Mouse (Mus musculus): ENCODE results near the gene Sgcd.
A peak's percentile ranks its signal among the peaks of the same experiment; 100 is the strongest.
"Not testable (repeated sequence)": the region's sequence is repeated elsewhere in the genome, so short reads cannot be mapped to it uniquely, and the experiment has no call there.

Sgcd gene

GRCm38 (mm10) chr11:47776019-47776418 is 212.8 kb downstream of the Sgcd start:
- no peak for DNase-seq

GRCm38 (mm10) chr11:47765859-47766258 is 222.9 kb downstream of the Sgcd start:
- DNase-seq = peak; percentile 31

DNA sequence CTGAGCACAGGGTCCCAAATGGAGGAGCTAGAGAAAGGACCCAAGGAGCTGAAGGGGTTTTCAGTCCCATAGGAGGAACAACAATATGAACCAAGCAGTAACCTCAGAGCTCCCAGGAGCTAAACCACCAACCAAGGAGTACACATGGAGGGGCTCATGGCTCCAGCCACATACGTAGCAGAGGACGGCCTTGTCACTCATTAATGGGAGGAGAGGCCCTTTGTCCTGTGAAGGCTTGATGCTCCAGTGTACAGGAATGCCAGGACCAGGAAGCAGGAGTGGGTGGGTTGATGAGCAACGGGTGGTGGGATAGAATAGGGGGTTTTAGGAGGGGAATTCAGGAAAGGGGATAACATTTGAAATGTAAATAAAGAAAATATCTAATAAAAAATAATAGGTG is 225.2 kb downstream of the Sgcd start:
- not testable (repeated sequence) for DNase-seq

DNA sequence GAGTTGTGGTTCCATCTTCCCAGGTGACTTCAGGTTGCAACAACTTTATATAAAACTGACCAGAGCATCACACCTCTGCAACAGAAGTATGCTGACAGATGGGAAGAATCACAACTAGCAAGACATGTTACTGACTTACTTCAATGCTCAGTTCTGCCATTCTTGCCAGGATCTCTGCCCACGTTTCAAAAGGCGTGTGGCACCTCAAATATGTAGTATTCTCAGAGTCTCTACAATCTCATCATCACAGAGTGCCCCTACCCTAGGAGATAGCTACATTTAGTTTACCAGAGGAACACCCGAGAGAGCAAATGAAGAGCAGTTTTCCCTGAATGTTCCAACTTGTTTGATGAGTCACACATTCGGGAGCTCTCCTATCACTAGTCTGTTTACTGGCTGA is 229.8 kb downstream of the Sgcd start:
- DNase-seq = no peak

GRCm38 (mm10) chr11:47742806-47743205 is 246.0 kb downstream of the Sgcd start:
- DNase-seq = no peak

DNA sequence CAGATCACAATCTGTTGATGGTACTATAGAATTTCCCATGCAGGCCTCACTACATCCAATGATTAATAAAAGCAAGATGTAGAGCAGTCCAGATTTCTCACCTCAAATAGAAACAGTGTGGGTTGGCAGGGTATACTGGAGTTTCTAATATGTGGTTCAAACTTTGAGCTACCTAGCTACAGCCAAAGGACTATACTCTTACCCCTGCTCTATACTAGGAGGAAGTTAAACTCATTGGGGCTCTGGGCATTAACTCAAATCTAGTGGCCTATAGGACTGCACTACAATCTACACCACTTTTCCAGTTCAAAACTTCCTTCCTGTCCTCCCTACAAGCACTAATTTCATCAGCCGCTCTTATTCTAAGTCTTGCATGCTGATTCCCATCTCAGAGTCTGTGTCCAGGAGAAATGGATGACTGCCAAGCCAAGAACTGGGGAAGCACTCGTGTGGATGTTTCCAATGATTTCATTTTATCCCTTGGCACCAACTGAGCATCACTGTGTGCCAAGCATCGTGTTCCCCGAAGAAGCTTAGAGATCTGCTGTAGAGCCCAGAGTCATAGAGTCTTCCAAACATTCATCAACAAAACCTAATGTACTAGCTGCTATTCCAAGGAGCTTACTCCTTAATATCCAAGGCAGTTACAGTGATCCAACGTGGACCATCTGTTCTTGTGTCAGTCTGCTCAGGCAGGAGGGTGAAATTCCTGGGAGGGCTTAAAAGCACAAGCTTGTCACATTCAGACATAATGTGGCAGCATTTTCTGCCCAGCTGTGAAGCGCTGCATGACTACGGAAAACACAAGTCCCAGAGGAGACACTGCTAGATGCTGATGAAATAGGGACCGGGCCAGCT is 283.6 kb downstream of the Sgcd start:
- peak; percentile 43 for DNase-seq

GRCm38 (mm10) chr11:47695611-47696010 is 293.2 kb downstream of the Sgcd start:
- no peak for DNase-seq

- no peak for DNase-seq
These were observed 330.6 kb downstream of the Sgcd start for GRCm38 (mm10) chr11:47658135-47658534.

- DNase-seq = no peak
These were observed 342.9 kb downstream of the Sgcd start for GRCm38 (mm10) chr11:47645911-47646310.

- DNase-seq = no peak
These were observed 347.1 kb downstream of the Sgcd start for GRCm38 (mm10) chr11:47641567-47642259.

- no peak for DNase-seq
These were observed 348.2 kb downstream of the Sgcd start for GRCm38 (mm10) chr11:47640556-47640955.

- no peak for DNase-seq
These were observed 358.6 kb downstream of the Sgcd start for GRCm38 (mm10) chr11:47630186-47630585.

GRCm38 (mm10) chr11:47609892-47610291 is 378.9 kb downstream of the Sgcd start:
- DNase-seq = no peak

DNA sequence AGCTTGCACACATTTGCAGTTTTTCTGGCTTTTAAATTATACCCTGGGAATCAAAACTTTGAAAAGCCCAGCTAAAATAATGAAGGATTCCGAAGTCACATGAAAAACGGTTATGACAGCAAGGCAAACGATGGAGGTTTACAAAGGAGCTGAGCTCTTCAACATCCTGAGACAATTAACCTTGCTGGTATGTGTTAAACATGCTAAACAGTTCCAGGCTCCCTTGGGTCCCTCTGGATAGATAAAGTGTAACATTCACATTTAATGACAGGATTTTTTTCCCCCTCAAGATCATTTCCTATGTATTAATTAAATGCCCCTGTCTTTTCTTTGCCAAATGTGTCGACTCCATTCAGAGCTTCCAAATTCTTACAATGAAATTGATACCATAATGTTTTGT is 414.1 kb downstream of the Sgcd start:
- no peak for DNase-seq

- no peak for DNase-seq
These were observed 420.3 kb downstream of the Sgcd start for GRCm38 (mm10) chr11:47568488-47568887.

GRCm38 (mm10) chr11:47566156-47566555 is 422.6 kb downstream of the Sgcd start:
- peak; percentile 2 for DNase-seq

GRCm38 (mm10) chr11:47524845-47525244 is 463.9 kb downstream of the Sgcd start:
- DNase-seq = no peak

DNA sequence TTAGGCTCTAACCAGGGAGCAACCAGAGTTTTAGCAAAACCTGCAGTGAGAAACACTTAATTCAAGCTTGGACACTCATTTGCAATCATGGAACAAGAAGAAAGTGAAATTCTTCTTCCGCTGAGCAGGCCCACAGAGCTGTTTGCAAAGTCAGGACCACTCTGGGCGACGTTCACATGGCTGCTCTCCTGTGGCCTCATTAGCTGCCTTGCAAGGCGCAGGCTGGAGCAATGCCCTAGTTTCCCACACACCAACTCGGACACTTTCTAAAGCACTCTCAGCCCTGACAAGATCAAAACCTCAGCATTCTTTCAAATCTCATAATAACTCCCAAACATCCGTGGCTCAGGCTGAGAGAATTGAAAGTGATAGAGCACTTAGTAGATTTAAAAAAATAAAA is 480.7 kb downstream of the Sgcd start:
- peak; percentile 3 for DNase-seq

GRCm38 (mm10) chr11:47503236-47503635 is 485.5 kb downstream of the Sgcd start:
- not testable (repeated sequence) for DNase-seq

DNA sequence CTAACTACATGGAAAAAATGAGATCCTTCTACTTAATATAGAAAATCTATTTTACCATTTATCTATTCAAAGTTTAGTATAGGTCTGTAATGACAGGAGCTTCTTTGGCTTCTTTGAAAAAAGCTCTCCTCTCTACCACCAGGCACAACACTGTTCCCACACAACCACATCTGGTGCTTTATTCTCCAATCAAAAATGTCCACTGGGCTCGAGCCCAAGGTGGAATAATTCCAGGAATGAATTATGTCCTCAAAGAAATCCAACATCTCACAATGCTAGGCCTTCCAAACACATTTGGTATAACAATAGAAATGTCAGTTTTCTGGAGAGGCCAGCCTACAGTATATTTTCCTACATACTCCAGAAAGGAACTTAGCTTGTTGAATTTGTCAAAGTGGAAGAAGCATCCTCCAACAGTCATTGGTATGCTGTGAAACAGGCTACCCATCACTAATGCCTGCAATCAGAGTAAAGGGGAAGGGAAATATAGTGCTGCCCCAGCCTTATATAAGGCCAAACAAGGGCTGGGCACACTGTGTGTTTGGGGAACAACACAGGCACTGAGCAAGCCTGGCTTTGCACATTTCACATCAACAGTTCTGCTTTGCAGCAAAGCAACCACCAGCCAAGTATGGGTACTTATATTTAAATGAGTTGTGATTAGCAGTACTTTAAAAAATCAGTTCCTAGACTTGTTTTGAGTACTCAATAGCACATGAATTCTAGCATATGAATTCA is 515.1 kb downstream of the Sgcd start:
- DNase-seq = no peak

DNA sequence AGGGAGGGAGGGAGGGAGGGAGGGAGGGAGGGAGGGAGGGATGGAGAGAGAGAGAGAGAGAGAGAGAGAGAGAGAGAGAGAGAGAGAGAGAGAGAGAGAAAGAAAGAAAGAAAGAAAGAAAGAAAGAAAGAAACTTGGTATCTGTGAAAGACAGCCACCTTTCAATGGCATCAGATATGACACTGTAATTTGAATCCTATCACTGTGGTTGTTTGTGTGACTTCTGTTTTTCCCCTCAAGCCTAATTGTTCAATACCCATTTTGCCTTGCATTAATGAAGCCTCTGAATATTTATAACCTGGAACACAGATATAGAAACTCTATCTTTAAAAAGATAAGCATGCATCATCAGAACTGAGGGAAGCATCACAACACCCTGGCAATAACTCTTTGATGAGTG is 528.1 kb downstream of the Sgcd start:
- not testable (repeated sequence) for DNase-seq

DNA sequence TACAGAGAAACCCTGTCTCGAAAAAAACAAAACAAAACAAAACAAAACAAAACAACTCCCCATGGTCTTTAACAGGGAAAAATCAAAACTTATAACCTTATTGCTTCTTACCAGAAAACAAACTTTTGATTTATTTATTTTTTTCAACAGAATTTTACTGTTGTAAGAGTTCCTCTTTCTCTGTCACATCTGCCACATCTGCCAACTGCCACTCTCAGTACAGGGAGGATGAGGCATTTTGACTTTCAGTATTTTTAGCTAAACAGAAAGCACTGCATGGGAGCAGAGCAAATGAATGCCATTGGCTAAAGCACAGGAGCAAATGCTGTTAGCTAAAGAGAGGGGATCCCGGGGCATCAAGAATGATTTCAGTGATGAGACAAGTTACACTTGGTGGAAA is 528.6 kb downstream of the Sgcd start:
- DNase-seq = no peak

DNA sequence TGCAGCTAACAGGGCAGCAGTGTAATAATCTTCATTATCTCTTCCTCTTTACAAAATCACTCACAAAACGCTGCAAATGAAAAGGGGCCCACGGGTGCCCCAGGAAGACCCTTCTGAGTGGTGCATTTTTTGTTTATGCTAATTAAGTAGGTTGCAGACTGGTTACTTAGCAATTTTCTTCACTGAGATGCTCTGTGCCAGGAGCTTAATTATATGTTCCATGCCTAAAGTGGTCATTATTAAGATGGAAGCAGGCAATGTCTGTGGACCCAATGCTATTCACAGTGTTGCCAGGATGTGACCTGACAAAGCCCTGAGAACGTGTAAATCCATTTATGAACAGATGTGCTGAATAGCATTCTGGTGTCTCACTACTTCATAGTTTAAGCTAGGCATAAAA is 529.6 kb downstream of the Sgcd start:
- DNase-seq = no peak

DNA sequence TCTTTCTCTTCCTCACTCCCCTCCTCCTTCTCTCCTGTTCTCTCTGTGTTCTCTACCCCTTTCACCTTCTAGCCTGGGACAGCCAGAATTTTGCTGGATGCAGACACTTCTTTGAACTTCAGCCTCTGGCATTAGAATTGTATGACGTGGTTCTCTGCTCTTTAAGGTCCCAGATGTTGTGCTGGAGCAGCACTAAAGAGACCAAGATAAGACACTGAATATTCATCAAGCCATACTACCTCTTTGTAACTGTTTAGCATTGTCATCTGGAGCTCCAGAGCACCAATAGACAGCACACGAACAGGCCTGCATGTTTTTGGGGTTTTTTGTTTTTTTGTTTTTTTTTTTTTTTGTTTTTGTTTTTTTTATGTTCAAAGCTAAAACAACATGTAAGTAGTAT is 541.0 kb downstream of the Sgcd start:
- DNase-seq = no peak
